Mouse (Mus musculus): ENCODE results near the gene Cwc27. TPM values are rescaled to one million over a fixed set of nuclear protein-coding genes. Genes with fewer than 3 reads are reported as not detected.

The Cwc27 gene
- total RNA-seq, 1 experiment from 2014 or later = 52.8 TPM

DNA sequence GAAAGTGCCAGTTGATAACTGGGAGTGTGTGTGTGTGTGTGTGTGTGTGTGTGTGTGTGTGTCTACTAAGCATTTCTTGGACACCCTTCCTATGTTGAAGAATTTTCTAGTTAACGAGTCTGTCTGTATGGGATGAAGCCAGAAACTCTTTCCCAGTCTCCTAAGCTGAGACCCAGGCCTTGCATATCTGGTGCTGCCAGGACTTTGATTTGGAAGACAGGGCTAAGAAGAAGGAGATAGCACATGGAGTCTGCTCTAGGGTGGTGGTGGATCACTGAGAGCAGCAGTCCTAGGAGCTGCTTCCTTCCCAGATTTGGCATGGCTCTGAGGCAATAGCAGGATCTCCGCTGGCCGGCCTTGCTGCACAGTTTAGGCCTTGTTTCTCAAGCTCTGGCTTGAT lies 215.2 kb downstream of the Cwc27 start:
- ATAC-seq (replicated peaks in 1 of 2; ENCODE audit: insufficient read depth in 1 of 2, low FRiP score in 2 of 2, low TSS enrichment in 1 of 2, low read depth in 1 of 2, poor library complexity in 2 of 2, severe bottlenecking in 2 of 2) = no peak

DNA sequence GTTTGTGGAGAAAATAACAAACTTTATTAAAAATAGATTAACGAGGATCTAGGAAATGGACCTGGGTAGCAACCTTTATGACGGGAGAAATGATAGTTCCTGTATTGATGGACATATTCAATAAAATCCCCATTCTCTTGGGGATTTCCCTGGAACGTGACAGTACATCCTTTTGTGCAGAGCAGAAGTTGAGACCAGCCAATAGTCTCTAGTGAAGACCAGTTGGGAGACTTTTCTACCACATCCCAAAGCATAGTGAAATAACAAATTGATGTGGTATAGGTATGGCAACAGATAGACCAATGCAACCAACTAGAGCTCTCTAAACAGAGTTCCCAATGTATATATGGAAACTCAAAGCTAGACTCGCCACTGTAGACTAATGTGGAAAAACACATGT lies 220.7 kb downstream of the Cwc27 start:
- no peak for ATAC-seq (replicated peaks in 1 of 2; ENCODE audit: insufficient read depth in 1 of 2, low FRiP score in 2 of 2, low TSS enrichment in 1 of 2, low read depth in 1 of 2, poor library complexity in 2 of 2, severe bottlenecking in 2 of 2)

DNA sequence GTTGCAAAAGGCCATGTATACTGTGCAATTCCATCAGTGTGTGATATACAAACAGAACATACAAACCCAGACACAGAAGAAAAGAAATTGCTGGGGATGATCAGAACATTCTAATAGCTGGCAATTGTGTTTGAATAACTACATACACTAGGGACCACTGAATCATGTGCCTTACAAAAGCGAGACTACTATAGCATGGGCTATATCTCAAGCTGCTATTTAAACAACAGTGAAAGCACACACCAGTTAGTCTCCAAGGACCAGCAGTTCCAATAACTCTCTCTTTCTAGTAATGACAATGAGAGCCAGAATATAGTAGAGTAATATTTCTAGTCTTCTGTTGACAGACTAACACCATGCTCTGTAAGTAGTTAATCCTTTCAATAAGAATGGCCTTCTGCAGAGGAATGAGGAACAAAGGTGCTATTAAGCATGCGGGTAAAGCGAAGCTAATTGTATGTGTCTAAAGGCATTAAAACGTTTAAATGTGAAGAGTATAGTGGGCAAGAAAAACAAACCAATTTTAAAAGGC lies 222.1 kb downstream of the Cwc27 start:
- no peak for ATAC-seq (replicated peaks in 1 of 2; ENCODE audit: insufficient read depth in 1 of 2, low FRiP score in 2 of 2, low TSS enrichment in 1 of 2, low read depth in 1 of 2, poor library complexity in 2 of 2, severe bottlenecking in 2 of 2)

DNA sequence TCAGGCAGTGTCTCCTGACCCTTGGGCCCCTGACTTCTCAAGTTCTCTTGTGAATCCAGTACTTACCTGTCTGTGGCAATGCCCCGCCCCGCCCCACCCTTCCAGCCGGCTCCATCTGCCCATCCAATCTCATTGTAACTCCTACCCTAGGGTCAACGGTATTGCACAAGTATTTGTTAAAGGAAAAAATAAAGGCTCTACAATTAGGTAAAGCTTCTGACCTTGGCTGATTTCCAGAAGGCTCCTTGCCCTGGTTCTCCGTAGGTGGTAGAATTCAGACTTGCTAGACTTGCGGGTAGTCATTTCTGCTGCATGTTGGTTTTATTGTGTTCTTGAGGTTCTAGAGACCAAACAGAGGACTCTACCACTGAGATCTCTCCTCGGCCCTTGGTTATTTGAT lies 226.0 kb downstream of the Cwc27 start:
- no peak for ATAC-seq (replicated peaks in 1 of 2; ENCODE audit: insufficient read depth in 1 of 2, low FRiP score in 2 of 2, low TSS enrichment in 1 of 2, low read depth in 1 of 2, poor library complexity in 2 of 2, severe bottlenecking in 2 of 2)

DNA sequence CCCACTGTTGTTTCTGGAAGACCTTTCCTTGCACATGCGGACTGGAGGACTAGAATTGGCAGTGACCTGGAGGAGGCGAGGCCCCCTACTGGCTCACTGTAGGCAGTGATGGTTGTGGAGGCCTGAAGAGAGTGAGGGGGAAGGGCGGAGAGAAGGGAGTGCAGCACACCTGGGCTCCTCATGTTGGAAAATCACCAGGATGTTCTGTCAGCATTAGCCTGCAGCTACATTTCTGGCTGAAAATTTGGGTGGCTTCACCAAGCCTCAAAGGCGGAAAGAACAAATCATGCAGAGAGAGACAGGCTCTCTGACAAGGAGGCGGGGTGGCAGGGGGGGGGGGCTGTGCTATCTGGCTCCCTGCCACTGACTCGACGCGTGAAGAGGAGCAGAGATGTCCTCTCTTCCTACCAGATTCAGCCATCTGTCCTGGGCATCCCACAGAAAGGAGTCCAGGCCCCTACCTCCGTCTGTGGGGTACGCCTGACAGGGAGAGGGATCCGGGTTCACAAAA lies 226.8 kb downstream of the Cwc27 start:
- peak in 1 of 2 experiments; percentile 29; a peak in 1 of 4 replicates for ATAC-seq (replicated peaks in 1 of 2; ENCODE audit: insufficient read depth in 1 of 2, low FRiP score in 2 of 2, low TSS enrichment in 1 of 2, low read depth in 1 of 2, poor library complexity in 2 of 2, severe bottlenecking in 2 of 2)

DNA sequence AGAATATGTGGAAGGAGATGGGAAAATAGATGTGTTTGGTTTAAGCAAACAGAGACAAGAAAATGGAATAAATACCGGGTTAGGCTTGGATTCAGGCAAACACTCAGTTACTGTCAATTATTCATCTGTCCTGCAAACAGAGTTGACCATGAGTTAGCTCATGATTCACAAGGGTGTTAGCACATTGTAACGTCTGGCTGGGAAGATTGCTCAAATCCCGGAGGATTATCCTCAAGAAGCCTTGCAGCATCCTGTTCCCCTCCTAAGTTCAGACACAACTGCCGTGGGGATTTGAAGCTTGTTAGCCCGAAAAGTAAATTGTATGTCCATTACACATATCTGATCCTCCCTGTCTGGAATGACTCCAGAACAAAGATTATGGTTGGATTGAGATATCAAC lies 228.6 kb downstream of the Cwc27 start:
- ATAC-seq (replicated peaks in 1 of 2; ENCODE audit: insufficient read depth in 1 of 2, low FRiP score in 2 of 2, low TSS enrichment in 1 of 2, low read depth in 1 of 2, poor library complexity in 2 of 2, severe bottlenecking in 2 of 2) = no peak

Other genes with a start within 250 kb of the Cwc27 start
- gene Srek1ip1, start 24.7 kb downstream of the Cwc27 start, total RNA-seq (2017) = 47.6 TPM in 2 replicates
- not detected in 2 replicates for gene Shisal2b, start 46.8 kb upstream of the Cwc27 start, total RNA-seq (2017)
- gene Rgs7bp, start 237.8 kb upstream of the Cwc27 start, total RNA-seq (2017) = 2.5 TPM in 2 replicates